Mouse (Mus musculus) olfactory bulb, adult 2 months (tissue): ENCODE results near the gene Ptch2.

ENCODE experiments used
- CTCF ChIP-seq: fragments of 200-500 bp; IDR thresholded peaks from 2 replicates; pipeline ENCODE4 v1.5.1; 2012; ENCODE audit warnings: low read depth, mild to moderate bottlenecking, low read length, moderate library complexity; ENCODE audit not compliant: insufficient read depth
- POLR2A ChIP-seq: fragments of 200-500 bp; IDR thresholded peaks from 2 replicates; pipeline ENCODE4 v1.6.1; 2012; ENCODE audit warnings: mild to moderate bottlenecking, low read depth, low read length, moderate library complexity; ENCODE audit not compliant: insufficient read depth

GRCm38 (mm10) chr4:117127991-117128686, 32.3 kb downstream of the Ptch2 start:
- TF ChIP-seq POLR2A = no peak
- no peak for TF ChIP-seq CTCF
